Mouse (Mus musculus): Measurements from ENCODE around the gene Tshz3. TPM values are rescaled to one million over a fixed set of nuclear protein-coding genes. Genes with fewer than 3 reads are reported as not detected.

Gene Tshz3
- total RNA-seq (2021): 1 to 10 TPM; 4.2 to 4.7 TPM
- polyA plus RNA-seq (2012; rRNA removed): 1.9 and 2.8 TPM in 2 replicates
- long read RNA-seq, partial matches to known transcripts: 0 of 2 reads
- long read RNA-seq, other reads (novel, unspliced or antisense): 2 of 2 reads

DNA sequence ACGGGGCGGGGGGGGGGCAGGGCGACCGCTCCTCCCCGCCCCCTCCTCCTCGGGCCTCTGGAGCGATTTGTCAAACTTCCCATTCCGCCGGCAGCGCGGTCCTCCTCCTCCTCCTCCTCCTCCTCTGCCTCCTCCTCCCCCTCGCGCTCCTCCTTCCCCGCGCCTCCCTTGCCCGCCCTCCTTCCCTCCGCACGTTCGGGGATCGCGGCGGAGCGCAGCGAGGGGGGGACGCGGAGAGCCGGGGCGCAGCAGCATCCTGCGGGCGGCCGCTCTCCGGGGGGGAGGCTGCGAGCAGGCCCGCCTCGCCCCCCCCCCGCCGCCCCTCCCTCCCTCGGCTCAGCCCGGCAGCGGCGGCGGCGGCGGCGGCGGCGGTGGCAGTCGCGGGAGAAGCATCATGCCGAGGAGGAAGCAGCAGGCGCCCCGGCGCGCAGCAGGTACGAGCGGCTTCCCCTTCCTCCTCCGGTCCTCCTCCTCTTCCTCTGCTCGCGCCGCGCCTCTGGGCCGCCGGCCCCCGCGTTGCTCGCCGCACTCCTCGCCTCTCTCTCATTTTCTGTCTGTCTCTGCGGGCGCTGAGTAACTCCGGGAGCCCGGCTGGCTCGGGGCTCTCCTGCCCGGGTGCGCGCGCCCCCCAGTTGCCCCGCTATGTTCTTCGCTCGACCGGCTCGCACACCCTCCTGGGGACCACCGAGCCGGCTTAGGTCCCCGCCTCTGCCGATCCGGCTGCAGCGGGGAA lies at the start of gene Tshz3:
Gene Tshz3, plus strand, starts transcription at position 263 of the 733 bp plus-strand sequence.
- peak; percentile 89 for DNase-seq

DNA sequence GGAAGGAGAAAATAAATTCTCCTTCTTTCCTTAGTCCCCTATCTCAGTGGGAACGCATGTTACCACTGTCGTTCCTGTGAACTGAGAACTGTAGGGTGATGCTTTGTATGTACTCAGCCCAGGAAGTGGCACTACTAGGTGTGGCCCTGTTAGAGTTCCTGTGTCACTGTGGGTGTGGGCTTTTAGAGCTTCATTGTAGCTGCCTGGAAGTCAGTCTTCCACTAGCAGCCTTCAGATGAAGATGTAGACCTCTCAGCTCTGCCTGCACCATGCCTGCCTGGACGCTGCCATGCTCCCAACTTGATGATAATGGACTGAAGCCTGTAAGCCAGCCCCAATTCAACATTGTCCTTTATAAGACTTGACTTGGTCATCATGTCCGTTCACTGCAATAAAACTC lies 42.0 kb upstream of the Tshz3 start:
- DNase-seq: no peak

DNA sequence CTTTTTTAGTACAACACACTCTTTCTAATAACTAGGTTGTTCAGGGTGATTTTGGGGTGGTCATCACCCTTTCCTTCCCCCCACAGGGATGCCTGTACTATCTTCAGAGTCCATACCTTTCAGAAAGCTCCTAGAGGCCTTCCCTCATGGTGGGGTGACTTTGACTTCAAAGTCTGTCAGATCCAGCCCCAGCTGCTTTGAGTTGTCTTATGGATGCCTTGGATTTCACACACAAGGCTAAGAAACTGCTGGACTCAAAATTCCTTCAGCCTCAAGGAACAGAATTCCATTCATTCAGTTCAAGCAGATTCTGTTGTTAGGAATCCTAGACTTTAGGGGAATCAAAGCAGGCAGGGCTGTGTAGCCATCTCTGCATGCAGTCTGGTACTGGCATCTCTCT lies 41.5 kb upstream of the Tshz3 start:
- DNase-seq: no peak

DNA sequence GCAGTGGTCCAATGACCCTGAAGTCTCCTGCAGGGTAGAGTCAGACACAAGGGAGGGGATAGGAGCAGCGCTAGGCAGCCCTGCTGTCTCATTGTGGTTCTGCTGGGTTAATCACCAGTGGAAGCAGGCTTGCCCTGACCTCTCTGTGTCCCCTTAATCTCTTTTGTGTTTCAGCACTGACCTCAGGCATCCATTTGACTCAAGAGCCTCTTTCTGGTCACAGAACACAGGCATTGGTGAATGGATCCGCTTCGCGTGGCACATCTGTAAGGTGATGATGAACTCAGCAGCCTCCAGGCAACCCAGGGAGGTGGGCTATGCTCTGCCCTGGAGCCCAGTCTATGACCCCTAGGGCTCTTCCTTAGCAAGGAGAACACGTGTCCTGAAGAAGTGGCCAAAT lies 39.6 kb upstream of the Tshz3 start:
- no peak for DNase-seq

DNA sequence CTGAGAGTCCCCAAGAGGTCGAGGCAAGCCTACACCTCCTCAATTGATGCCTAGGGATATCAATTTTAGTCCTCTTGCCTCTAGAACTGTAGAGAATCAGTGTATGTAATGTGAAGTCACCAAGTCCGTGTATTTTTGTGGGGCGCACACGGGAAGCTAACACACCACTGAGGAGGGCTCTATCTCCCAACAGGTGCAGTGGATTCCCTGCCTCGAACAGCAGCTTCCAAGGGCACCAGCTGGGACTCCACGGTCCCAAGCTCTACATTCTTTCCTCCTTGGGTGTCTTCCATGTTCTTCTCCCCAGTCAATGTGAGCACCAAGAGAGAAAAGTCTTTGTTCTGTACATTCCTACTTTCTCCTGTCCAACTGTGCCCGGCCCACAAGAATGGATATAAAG lies 38.7 kb upstream of the Tshz3 start:
- no peak for DNase-seq

DNA sequence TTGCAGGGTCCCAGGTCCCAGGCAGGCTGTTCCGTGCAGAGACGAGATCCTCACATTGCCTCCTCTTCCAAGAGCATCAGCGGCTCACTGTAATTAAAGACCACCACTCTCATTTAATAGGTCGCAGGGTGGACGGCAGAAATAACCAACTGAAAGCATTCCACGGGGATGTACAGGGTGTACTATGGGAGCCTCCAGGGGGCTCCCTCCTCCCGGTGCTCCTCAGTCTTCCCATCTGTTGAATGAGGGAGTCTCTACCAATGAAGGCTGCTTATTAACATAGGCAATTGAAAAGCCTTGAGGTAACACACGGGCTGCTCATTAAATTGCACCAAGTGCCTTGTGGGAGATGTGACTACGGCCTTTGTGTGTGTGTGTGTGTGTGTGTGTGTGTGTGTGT lies 37.3 kb upstream of the Tshz3 start:
- DNase-seq: no peak

DNA sequence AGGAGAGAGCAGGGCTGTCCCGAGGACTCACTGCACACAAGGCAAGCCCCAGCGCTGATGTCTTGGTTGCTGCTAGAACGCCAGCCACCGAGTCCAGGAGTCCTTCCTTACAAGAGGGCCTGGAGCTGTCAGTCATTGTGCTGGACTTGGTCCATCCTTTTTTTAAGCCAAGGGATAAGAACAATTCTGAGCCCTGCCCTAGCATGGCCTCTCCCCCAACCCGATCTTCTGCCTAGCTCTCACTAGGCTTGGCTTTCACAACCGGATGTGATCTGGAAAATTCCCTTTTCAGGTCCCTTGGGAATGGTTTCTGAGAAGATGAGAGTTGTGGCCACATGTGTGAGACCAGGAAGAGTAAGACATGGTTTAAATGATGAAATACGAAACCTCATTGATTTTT lies 34.5 kb upstream of the Tshz3 start:
- no peak for DNase-seq

DNA sequence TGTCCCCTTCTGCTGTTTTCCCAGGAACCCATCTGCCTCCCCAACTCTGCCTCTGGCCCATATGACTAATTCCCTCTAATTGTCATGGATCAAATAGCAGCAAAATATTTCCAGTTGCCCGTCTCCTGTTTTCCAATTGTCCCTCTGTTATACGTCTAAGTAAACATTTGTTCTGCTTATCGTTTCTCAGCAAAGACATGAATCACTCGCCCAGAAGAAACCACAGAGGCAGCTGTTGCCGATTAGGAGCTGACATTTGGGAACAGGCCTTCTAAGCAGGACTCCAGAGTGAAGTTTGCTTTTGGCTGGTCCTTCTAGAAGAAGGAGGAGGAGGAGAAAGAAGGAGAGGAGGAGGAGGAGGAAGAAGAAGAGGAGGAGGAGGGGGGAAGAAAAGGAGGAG lies 30.2 kb upstream of the Tshz3 start:
- no peak for DNase-seq

DNA sequence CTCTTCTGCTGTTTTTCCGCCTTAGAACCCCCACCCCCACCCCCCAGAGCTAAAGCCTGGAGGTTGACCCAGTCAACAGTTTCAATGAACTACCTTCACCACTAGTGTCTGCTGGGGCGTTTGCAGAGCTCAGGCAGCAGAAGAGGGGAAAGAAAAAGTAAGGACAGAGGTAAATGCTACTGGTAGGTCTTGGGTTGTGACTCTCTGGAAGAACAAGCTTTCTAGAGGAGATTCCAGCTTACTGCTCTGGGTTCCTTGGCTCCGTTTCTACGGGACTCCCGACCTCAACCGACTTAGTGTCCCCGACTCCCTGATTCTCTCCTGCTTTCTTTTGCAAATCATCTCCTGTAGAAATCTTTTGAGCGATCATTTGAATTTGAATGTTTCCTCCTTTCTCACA lies 19.9 kb upstream of the Tshz3 start:
- no peak for DNase-seq

DNA sequence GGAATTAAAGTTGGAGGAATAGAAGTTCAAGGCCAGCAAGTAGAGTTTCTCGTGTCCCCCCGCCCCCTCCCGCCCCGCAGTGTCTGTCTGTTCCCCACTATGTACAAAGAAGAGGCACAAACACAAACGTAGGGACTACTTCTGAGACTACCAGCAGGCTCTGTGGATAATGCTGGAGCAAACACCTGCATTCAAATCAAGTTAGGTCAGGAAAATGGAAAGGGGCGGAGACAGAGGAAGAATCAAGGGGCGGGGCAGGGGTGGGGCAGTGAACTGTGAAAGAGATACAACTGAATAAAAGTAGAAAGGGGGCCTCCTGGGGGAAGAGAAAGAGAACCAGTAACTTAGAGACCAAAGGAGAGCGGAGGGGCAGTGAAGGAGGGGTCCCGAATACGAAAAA lies 19.4 kb upstream of the Tshz3 start:
- no peak for DNase-seq

DNA sequence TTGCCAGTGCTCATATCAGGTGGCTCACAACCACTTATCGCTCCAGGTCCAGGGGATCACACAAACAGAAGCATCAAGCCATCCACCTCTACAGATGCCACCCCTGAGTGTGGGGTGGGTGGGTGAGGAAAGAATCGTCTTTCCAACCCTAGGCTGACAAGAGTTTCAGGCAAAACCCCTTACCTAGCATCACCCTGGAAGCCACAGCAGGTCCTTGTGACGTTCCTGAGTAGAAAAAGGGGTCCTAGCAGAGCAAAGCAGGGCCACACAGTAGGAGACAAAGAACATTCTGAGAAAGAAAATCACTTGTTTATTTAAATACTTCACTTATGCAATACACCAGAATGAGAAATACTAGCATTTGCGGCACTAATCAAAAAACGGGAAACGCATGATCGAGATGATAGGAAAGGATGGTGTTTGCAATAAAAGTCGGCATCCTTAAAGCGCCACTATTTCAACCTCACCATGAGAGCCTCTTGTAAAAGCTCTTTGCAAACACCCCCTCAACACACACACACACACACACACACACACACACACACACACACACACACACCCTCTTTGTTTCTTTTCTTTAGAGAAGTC lies 18.8 kb upstream of the Tshz3 start:
- no peak for DNase-seq

DNA sequence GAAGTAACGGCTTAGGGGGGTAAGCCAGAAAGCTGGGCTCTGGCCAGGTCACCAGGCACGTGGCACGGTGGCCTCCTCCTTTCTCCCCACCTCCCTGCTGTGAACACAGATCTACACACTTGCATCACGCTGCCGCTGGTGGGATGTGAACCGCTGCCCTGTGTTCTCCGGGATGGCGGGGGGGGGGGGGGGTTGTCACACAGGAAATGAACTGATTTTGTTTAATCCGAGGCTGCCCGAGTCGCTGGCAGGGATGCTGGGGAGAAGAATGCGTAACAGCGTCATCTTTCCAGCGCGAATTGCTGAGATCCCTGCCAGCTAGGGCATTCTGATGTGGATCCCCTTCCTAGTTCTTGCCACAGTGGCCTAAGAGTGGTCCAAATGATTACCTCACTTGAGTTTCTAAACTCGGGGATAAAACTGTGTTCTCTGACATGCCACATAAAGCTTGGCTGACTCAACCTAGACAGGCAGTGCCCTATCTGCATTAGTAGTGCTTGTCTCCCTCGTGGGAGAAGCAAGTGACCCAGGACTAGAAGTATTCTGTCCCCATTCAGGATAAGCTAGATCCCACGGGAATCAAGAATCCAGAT lies 18.0 kb upstream of the Tshz3 start:
- DNase-seq: no peak

DNA sequence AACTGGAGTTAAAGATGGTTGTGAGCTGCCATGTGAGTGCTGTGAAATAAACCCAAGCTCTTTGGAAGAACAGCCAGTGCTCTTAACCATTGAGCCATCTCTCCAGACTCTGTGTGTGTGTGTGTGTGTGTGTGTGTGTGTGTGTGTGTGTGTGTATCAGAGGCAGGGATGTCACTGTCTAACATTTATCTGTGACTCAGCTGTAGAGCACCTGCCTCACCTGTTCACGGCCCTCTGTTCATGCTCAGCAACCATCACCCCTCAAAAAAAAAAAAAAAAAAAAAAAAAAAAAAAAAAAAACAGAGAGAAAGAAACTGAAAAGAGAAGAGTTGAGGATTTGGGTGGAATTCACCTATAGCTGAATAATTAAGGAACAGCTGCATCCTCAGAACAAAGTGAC lies 10.4 kb upstream of the Tshz3 start:
- no peak for DNase-seq

DNA sequence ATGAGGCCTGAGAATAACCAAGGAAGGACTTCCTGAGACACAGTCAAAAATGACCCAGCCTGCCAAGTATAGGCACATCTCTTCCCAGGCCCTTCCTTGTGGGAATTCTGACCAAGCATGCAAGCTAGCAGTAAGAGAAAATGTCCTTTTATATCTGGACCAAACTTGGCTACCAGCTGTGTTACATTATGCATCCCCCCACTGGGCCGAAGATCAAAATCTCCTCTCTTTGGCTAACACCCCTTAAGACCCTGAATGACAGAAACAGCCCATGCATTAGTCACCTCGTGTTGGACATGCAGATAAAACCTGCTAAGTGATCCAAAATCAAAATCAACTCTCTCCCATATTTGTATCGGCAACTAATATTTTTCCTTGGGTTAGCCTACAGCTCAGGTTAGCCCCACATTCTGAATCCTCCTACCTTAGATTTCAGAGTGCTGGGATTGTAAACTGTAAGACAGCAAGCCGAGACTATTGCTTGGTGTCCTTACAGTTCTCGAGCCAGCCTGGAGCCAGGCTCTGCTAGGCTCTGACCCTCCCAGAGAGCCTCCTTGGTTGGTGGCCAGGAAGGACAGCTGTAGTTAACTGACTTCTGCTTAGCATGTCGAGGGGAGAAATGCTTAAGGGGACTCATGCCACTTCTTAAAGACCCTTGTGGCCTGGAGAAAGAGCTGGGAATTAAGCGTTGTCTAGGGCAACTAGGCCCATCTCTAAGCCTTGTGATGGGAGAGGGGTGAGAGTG lies 8.7 kb upstream of the Tshz3 start:
- DNase-seq: no peak

DNA sequence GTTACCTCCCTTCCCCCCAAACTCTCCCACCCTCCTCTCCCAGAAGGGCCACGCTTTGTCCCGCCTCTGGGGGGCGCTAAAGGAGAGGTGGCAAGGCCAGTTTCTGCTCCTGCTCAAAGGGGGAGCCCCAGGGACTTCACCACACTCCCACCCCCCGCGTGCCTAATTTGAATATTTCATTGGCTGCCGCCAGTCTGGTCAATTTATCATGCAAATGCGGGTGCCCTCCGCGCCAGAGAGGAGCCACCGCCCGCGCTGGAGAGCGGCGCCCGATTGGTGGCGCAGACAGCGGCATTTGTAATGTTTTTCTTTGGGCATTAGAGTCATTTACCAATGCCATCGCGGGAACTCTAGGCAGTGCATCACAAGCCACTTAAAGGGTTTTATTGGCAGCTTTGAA lies 7.4 kb upstream of the Tshz3 start:
- peak; percentile 59 for DNase-seq

DNA sequence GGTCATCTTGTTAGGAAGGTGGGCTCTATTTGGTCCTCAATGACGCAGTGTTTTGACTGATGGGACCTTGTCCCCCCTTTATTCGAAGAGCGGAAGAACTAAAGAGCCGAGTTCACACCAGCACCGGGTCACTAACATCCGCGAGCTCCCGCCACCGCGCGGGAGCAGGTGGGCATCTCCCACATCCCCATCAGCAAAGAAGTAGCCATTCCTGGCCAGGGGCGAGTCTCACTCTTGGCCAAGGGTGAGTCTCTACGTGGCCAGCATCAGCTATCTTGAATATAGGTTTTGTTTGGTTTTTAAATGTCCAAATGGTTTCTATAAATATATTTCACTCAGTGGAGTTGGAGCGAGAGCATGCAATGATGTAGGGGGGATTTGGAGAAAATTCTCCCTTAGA lies 6.3 kb upstream of the Tshz3 start:
- no peak for DNase-seq

DNA sequence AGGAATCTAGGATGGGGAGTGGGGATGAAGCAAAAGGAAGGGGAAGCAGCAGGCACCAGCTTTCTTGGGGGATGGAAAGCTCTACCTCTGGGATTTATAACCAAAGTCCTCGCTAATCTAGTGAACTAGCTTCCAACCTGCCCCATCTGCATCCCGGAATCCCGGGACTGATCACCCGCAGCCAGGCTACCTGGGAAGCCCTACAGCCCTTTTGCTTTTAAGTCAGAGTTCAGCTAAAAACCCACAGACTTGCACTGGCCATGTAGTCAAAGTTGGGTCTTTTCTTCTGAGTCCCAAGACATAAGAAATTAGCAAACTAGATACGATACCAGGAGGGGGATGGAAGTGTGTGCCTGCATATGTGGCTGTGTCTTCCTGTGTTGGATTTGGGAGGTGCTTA lies 5.5 kb upstream of the Tshz3 start:
- no peak for DNase-seq

DNA sequence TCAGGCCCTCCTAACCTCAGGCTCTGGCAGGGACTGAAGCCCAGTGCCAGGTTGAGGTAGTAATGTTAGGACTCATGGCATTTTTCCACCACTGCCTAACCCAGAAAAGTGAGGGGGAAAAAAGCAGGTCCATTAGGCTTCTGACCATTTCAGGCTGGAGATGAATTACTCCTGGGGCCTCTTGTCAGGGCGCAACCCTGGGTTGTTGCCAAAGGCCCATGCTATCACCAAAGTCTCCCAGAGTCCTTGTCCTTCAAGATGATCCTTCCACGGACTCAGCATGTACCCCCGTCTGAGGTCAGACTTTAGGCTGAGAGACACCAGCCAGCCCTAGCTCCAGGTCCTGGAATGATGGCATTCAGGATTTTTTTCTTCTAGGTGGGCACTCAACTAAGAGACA lies 4.8 kb upstream of the Tshz3 start:
- DNase-seq: no peak

DNA sequence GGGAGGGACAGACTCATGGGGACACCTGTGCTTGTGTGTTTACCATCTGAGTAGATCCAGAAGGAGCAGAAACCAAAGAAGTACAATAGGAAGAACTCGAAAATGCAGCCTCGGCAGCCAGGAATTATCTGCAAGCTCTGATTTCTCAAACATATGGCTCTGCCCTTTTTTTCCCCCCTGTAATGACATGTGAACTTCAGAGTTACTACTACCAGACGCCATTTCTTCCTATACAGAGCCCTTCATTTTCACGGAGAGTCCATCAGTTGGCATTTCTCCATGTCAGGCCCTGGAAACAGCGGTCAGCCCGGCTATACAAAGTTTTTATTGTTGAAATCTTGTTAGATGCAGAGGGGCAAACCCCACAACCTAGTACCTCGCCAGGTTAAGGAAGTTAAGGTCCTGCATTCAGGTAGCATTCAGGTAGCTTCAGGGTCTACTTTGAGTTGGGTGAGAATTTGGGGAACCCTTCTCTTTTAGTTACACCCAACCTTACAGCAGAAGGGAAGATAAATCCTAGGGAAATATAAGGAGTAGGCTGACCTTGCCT lies 3.2 kb upstream of the Tshz3 start:
- no peak for DNase-seq

DNA sequence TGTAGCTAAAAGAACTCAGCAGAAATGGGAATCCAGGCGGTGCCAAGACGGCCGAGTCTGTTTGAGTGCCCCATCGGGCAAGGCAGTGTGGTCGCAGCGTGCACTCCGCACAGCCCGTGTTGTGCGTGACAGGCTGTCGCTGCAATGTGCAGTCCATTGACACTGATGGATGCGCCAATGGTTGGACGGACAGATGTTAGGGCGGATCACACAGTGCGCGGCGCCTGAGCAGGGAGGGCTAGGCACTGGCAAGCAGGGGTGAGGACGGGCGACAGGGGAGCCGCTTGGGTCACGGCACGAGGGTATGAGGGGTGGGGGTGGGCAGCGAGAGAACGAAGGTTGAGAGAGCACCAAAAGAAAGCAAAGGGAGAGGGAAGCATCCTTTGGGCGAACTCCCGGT lies 2.6 kb upstream of the Tshz3 start:
- no peak for DNase-seq

DNA sequence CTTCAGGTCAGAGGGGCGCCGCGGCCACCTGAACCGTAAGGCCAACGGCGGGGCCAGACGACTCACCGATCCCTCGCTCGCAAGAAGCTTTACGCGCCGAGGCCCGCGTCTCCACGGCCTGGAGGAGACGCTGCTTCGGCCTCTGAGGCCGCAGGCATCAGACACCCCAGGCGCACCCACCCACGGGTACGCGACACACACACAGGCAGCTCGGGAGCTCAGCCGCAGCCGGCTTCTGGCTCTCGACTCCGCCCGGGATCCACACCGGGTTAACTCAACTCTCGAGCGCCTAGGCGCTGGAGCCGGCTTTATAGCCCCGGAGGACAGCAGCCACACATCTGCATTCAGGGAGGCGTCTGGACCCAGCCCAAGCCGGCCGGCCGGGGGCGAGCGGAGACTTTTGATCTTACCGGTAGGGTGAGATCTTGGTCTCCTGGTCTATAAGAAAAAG lies 2.1 kb upstream of the Tshz3 start:
- DNase-seq: peak; percentile 68

DNA sequence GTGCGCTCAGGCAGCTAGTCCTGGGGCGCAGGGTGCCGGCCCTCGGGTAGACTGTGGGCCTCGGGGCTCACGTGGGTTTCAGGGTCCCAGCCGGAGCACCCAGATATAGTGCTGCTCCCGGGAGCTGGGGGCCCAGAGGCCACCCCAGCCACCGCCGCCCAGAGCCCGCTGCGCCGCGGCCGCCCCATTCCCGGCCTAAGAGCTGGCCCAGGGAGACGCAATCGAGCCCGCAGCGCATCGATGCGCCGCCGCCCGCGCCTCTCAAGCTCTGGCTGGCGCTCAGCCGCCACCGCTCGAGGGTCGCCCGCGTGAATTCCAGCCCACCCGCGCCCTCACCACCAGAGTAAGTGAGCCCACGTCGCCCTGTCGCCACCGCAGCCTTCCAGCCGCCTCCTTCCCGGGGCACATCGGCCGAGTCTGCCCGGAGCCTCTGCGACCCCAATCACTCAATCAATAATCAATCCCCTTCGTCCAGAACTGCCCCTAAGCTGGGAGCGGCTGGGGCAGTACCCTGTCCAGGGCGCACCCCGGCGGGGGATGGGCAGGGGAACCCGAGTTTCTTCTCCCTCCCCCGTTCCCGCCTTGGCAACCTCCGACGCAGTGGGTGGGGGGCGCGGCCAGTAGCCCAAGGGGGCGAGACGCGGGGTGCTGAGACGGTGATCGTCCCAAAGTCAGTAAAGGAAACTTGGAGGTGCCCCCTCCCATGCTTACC lies 1.4 kb upstream of the Tshz3 start:
- peak; percentile 83 for DNase-seq
